Mouse (Mus musculus) embryonic facial prominence, embryonic 11.5 days (tissue): ENCODE results near the gene Tm9sf4. TPM values are rescaled to one million over a fixed set of nuclear protein-coding genes. Genes with fewer than 3 reads are reported as not detected.

Experiments
- ATAC-seq: fragments of 200-750 bp; cut with Nextera tagmentation; replicated peaks from 2 replicates; pipeline ENCODE4 v1.8.0; 2017; ENCODE audit warnings: low read depth; ENCODE audit not compliant: insufficient number of reproducible peaks, low FRiP score, low TSS enrichment
- DNase-seq: peaks from one replicate; pipeline ENCODE4 v3.0.0-alpha.2; 2015; ENCODE audit warnings: low spot score
- H3K27ac ChIP-seq: fragments of 300-500 bp; sonication (generic); replicated peaks from 2 replicates; pipeline ENCODE4 v1.5.1; 2014; ENCODE audit warnings: mild to moderate bottlenecking, low read depth, low read length, control low read depth
- H3K27me3 ChIP-seq: fragments of 300-500 bp; sonication (generic); 2 replicates; pipeline ENCODE4 v1.6.1; 2014; ENCODE audit warnings: mild to moderate bottlenecking, low read length, moderate library complexity, mixed read lengths; ENCODE audit not compliant: control insufficient read depth, insufficient read depth
- H3K36me3 ChIP-seq: fragments of 300-500 bp; sonication (generic); replicated peaks from 2 replicates; pipeline ENCODE4 v1.6.1; 2014; ENCODE audit warnings: low read depth, mild to moderate bottlenecking, low read length, moderate library complexity, mixed read lengths; ENCODE audit not compliant: control insufficient read depth, insufficient read depth
- H3K4me1 ChIP-seq: fragments of 300-500 bp; sonication (generic); 2 replicates; pipeline ENCODE4 v1.6.1; 2014; ENCODE audit warnings: low read length, mixed read lengths; ENCODE audit not compliant: control insufficient read depth, insufficient read depth
- H3K4me2 ChIP-seq: fragments of 300-500 bp; sonication (generic); 2 replicates; pipeline ENCODE4 v1.6.1; 2014; ENCODE audit warnings: low read depth, mild to moderate bottlenecking, control low read depth, low read length, moderate library complexity
- H3K4me3 ChIP-seq: fragments of 300-500 bp; sonication (generic); 2 replicates; pipeline ENCODE4 v1.5.1; 2014; ENCODE audit warnings: low read depth, low read length, control low read depth
- H3K9ac ChIP-seq: fragments of 300-500 bp; sonication (generic); replicated peaks from 2 replicates; pipeline ENCODE4 v1.6.1; 2014; ENCODE audit warnings: mild to moderate bottlenecking, control low read depth, low read length
- H3K9me3 ChIP-seq: fragments of 300-500 bp; sonication (generic); replicated peaks from 2 replicates; pipeline ENCODE4 v1.6.1; 2016; ENCODE audit warnings: mild to moderate bottlenecking, low read length, inconsistent platforms, mixed read lengths; ENCODE audit not compliant: control insufficient read depth
- WGBS: fragments of 180-500 bp; shearing (Covaris S2); extraction: QIAGEN DNeasy Blood & Tissue Kit; methylation state at CpG from one replicate; pipeline ENCODE4 v1.1.7; 2014; 5-methylcytosine and 5-hydroxymethylcytosine counted together
- polyA plus RNA-seq: library from polyadenylated mRNA; unstranded; fragments of >200 nt; fragmentation: Nextera tagmentation; extraction: Ambion mirVana; gene quantifications from 2 replicates; pipeline ENCODE4 v1.2.1, GENCODE M21; 2014

The Tm9sf4 gene
- polyA plus RNA-seq, 1 experiment from 2014 or later = 84.0 TPM

- whole genome bisulfite sequencing = 89% methylated on average over 4 of the region's 4 CpGs
- ATAC-seq (no peak), DNase-seq (no peak)
- no peaks in the 10 kb centered on the region for H3K9me3 ChIP-seq
- H3K27ac ChIP-seq = no peak overlapping the region
- H3K9ac ChIP-seq = no peak overlapping the region
- H3K4me3 ChIP-seq = no peak overlapping the region
- no peaks in the 10 kb centered on the region; the same call in 1 of the 2 replicates for H3K4me1 ChIP-seq
- no peak overlapping the region for H3K4me2 ChIP-seq
- H3K36me3 ChIP-seq = no peaks in the 10 kb centered on the region
- H3K27me3 ChIP-seq = no peaks in the 10 kb centered on the region
Observed at GRCm38 (mm10) chr2:153221620-153222019, 60.5 kb downstream of the Tm9sf4 start.

GRCm38 (mm10) chr2:153222130-153222529 lies 61.0 kb downstream of the Tm9sf4 start:
- no peaks in the 10 kb centered on the region for H3K27me3 ChIP-seq
- DNase-seq = no peak

GRCm38 (mm10) chr2:153222566-153222965 lies 61.5 kb downstream of the Tm9sf4 start:
- no peaks in the 10 kb centered on the region for H3K27me3 ChIP-seq
- H3K27ac ChIP-seq = no peak overlapping the region
- H3K9ac ChIP-seq = no peak overlapping the region
- 95% methylated on average over 2 of the region's 2 CpGs for WGBS
- H3K9me3 ChIP-seq = no peaks in the 10 kb centered on the region
- no peak overlapping the region for H3K4me3 ChIP-seq
- no peaks in the 10 kb centered on the region for H3K36me3 ChIP-seq
- no peak for ATAC-seq
- no peak for DNase-seq
- no peaks in the 10 kb centered on the region; the same call in 1 of the 2 replicates for H3K4me1 ChIP-seq
- H3K4me2 ChIP-seq = no peak overlapping the region

More at GRCm38 (mm10) chr2:153222130-153222529, 61.0 kb downstream of the Tm9sf4 start:
- no peak for ATAC-seq
- Histone ChIP-seq H3K27ac (no peak overlapping the region), H3K4me3 (no peak overlapping the region), H3K4me1 (no peaks in the 10 kb centered on the region; the same call in 1 of the 2 replicates), H3K4me2 (no peak overlapping the region), H3K9ac (no peak overlapping the region), H3K36me3 (no peaks in the 10 kb centered on the region), H3K9me3 (no peaks in the 10 kb centered on the region)

GRCm38 (mm10) chr2:153224946-153225594 lies 64.0 kb downstream of the Tm9sf4 start, which contains the start of gene Tspyl3:
Tspyl3 (minus strand) TSS chr2:153225441.
- Histone ChIP-seq H3K27me3 (no peaks in the 10 kb centered on the region), H3K4me1 (no peaks in the 10 kb centered on the region; the same call in 1 of the 2 replicates), H3K4me2 (peak within 1 kb of the TSS; percentile 89), H3K9ac (peak within 1 kb of the TSS; percentile 83), H3K36me3 (peaks cover 8% of the 10 kb centered on the region), H3K4me3 (peak within 1 kb of the TSS; percentile 56), H3K27ac (peak within 1 kb of the TSS; percentile 52; the same call in 1 of the 2 replicates), H3K9me3 (no peaks in the 10 kb centered on the region)
- ATAC-seq (peak; percentile 54; the same call in 1 of the 2 replicates), DNase-seq (peak; percentile 68)
- WGBS = under 1% methylated on average over 31 of the region's 31 CpGs

- 14% methylated on average over 3 of the region's 3 CpGs for WGBS
- H3K27ac ChIP-seq = 0 out of 2 replicates have a peak overlapping the region, but pooled peaks have one; percentile 2
Observed at GRCm38 (mm10) chr2:153225595-153225953, 64.5 kb downstream of the Tm9sf4 start.

GRCm38 (mm10) chr2:153227959-153228358 lies 66.9 kb downstream of the Tm9sf4 start:
- Histone ChIP-seq H3K4me3 (no peak overlapping the region), H3K4me1 (no peaks in the 10 kb centered on the region; the same call in 1 of the 2 replicates), H3K36me3 (peaks cover 28% of the 10 kb centered on the region), H3K27ac (no peak overlapping the region), H3K9ac (no peak overlapping the region), H3K9me3 (no peaks in the 10 kb centered on the region), H3K27me3 (no peaks in the 10 kb centered on the region), H3K4me2 (no peak overlapping the region)
- no peak for DNase-seq
- no peak for ATAC-seq
- WGBS = 90% methylated on average over 4 of the region's 4 CpGs

More at GRCm38 (mm10) chr2:153225595-153225953, 64.5 kb downstream of the Tm9sf4 start:
- no peaks in the 10 kb centered on the region for H3K9me3 ChIP-seq
- H3K36me3 ChIP-seq = peaks cover 13% of the 10 kb centered on the region
- no peaks in the 10 kb centered on the region for H3K27me3 ChIP-seq
- no peak for ATAC-seq
- peak overlapping the region; percentile 89; the same call in 1 of the 2 replicates for H3K4me2 ChIP-seq
- H3K4me1 ChIP-seq = no peaks in the 10 kb centered on the region; the same call in 1 of the 2 replicates
- no peak for DNase-seq
- peak overlapping the region; percentile 83 for H3K9ac ChIP-seq
- H3K4me3 ChIP-seq = peak overlapping the region; percentile 56; the same call in 1 of the 2 replicates

- no peaks in the 10 kb centered on the region; the same call in 1 of the 2 replicates for H3K4me1 ChIP-seq
- H3K36me3 ChIP-seq = peaks cover 28% of the 10 kb centered on the region
- DNase-seq (no peak), ATAC-seq (no peak)
- H3K27me3 ChIP-seq = no peaks in the 10 kb centered on the region
- no peaks in the 10 kb centered on the region for H3K9me3 ChIP-seq
- no peak overlapping the region for H3K27ac ChIP-seq
- WGBS = 87% methylated on average over 5 of the region's 5 CpGs
- H3K4me2 ChIP-seq = no peak overlapping the region
- no peak overlapping the region for H3K9ac ChIP-seq
- no peak overlapping the region for H3K4me3 ChIP-seq
Observed at GRCm38 (mm10) chr2:153228523-153228922, 67.4 kb downstream of the Tm9sf4 start.

- Histone ChIP-seq H3K27me3 (no peaks in the 10 kb centered on the region), H3K9ac (no peak overlapping the region), H3K4me1 (peaks cover 4% of the 10 kb centered on the region; the same call in 1 of the 2 replicates), H3K36me3 (peaks cover 6% of the 10 kb centered on the region), H3K9me3 (no peaks in the 10 kb centered on the region), H3K27ac (no peak overlapping the region), H3K4me3 (no peak overlapping the region), H3K4me2 (no peak overlapping the region)
- ATAC-seq = no peak
- WGBS = 80% methylated on average over 4 of the region's 4 CpGs
- no peak for DNase-seq
Observed at GRCm38 (mm10) chr2:153237193-153237592, 76.1 kb downstream of the Tm9sf4 start.
